8 mouse cellular contexts compared by ENCODE assay signal in the genomic region with DNA sequence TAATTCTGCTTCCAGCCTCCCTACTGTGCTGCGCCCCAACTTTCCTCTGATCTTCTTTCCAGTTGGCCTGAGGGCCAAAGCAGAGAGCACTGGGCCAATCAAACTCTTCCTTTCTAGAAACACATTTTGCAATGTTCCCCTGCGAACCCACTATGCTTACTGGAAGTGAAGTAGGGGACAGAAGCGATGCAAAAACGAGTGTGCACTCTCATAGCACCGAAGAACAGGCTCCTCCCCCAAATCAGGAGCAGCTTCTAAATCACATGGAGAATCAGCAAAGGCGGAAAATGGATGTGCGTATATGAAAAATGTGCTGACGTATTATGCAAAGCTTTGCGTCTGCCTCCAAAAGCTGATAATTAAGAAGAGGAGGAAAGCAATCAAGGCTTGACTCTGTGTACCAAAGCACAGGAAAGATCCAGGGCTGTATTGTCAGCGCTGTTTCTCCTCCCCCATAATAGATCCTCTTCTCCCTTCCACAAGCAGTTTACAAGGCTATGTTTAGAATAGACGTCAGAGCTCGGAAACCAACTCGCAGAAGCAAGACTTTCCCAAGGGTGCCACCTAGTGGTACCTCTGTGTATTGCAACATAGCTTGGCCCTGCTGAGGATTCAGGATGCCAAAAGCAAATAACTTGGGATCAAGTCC. TPM values are rescaled to one million over a fixed set of nuclear protein-coding genes. Genes with fewer than 3 reads are reported as not detected.
DNase-seq lines count a peak whose midpoint lies in the region; ATAC-seq and TF ChIP-seq lines count a peak whose summit lies in the region.

No protein-coding gene starts in this region.

- no peak overlapping the region for H3ac ChIP-seq in C2C12 (ENCODE audit: control insufficient read depth, insufficient read length, low read depth)

- H3K27me3 ChIP-seq in C2C12 (ENCODE audit: control insufficient read depth, insufficient read depth, insufficient read length) = peaks cover 7% of the 10 kb centered on the region
- no peaks in the 10 kb centered on the region; the same call in 1 of the 2 replicates for H3K27me3 ChIP-seq in erythroblast, embryonic 14.5 days (ENCODE audit: control insufficient read depth)
- H3K27me3 ChIP-seq in heart, embryonic 12.5 days (replicated peaks) = peaks cover 12% of the 10 kb centered on the region
- peaks cover 8% of the 10 kb centered on the region; the same call in 1 of the 2 replicates for H3K27me3 ChIP-seq in kidney, embryonic 16.5 days (ENCODE audit: insufficient read depth, low read length)

- peaks cover 13% of the 10 kb centered on the region for H3K4me1 ChIP-seq in erythroblast, embryonic 14.5 days (ENCODE audit: control insufficient read depth)
- no peaks in the 10 kb centered on the region for H3K4me1 ChIP-seq in heart, embryonic 12.5 days (replicated peaks)
- H3K4me1 ChIP-seq in kidney, embryonic 16.5 days (ENCODE audit: insufficient read depth, low read length) = 0 out of 2 replicates have a peak, but pooled peaks cover 3% of the 10 kb centered on the region

- H3K4me2 ChIP-seq in heart, embryonic 12.5 days = peak overlapping the region; percentile 56
- peak overlapping the region; percentile 50 for H3K4me2 ChIP-seq in kidney, embryonic 16.5 days (replicated peaks; ENCODE audit: low read depth, low read length)

- peak overlapping the region; percentile 18; the same call in 1 of the 2 replicates for H3K9ac ChIP-seq in heart, embryonic 12.5 days
- peak overlapping the region; percentile 39; the same call in 1 of the 2 replicates for H3K9ac ChIP-seq in kidney, embryonic 16.5 days (replicated peaks; ENCODE audit: low read length)

- 0 out of 2 replicates have a peak overlapping the region, but pooled peaks have one; percentile 11 for H3K27ac ChIP-seq in heart, embryonic 12.5 days (ENCODE audit: poor library complexity, severe bottlenecking)
- no peak overlapping the region for H3K27ac ChIP-seq in kidney, embryonic 16.5 days (ENCODE audit: low read length)

- no peaks in the 10 kb centered on the region for H3K79me2 ChIP-seq in C2C12 (ENCODE audit: control insufficient read depth, insufficient read depth)

- no peaks in the 10 kb centered on the region for H3K79me3 ChIP-seq in C2C12 (ENCODE audit: low read depth)

- peak; percentile 23 for TF ChIP-seq CTCF in C2C12 (IDR thresholded peaks at IDR 0.05; ENCODE audit: control insufficient read depth, insufficient read depth, insufficient read length)

- WGBS in heart, embryonic 12.5 days = 39% methylated on average over 13 of the region's 13 CpGs
- 40% methylated on average over 13 of the region's 13 CpGs for WGBS in kidney, embryonic 16.5 days

- peak; percentile 46 for DNase-seq in brain, embryonic 18.5 days (ENCODE audit: low read depth, low spot score)
- DNase-seq in liver = peak; percentile 71
- peak; percentile 39 to 42 for DNase-seq in spleen, postnatal 36 days (ENCODE audit: low spot score in 2 of 2)

- peak overlapping the region; percentile 16 for H3K4me3 ChIP-seq in C2C12 (ENCODE audit: insufficient read depth, poor library complexity, severe bottlenecking)
- H3K4me3 ChIP-seq in erythroblast, embryonic 14.5 days (replicated peaks) = peak overlapping the region; percentile 15
- peak overlapping the region; percentile 31 for H3K4me3 ChIP-seq in heart, embryonic 12.5 days
- H3K4me3 ChIP-seq in kidney, embryonic 16.5 days (ENCODE audit: low read length) = peak overlapping the region; percentile 42

- no peaks in the 10 kb centered on the region for H3K9me3 ChIP-seq in erythroblast, embryonic 14.5 days (ENCODE audit: control insufficient read depth, low read length)
- H3K9me3 ChIP-seq in heart, embryonic 12.5 days (replicated peaks) = no peaks in the 10 kb centered on the region
- H3K9me3 ChIP-seq in kidney, embryonic 16.5 days (ENCODE audit: low read length) = no peaks in the 10 kb centered on the region

- no peaks in the 10 kb centered on the region for H3K36me3 ChIP-seq in C2C12 (ENCODE audit: control insufficient read depth, insufficient read depth)
- no peaks in the 10 kb centered on the region for H3K36me3 ChIP-seq in erythroblast, embryonic 14.5 days (ENCODE audit: control insufficient read depth)
- H3K36me3 ChIP-seq in heart, embryonic 12.5 days = no peaks in the 10 kb centered on the region
- no peaks in the 10 kb centered on the region for H3K36me3 ChIP-seq in kidney, embryonic 16.5 days (ENCODE audit: insufficient read depth, low read length)

- no peak for ATAC-seq in heart, embryonic 12.5 days (ENCODE audit: insufficient number of reproducible peaks, low FRiP score)
- peak; percentile 78; the same call in 1 of the 2 replicates for ATAC-seq in kidney, embryonic 16.5 days (ENCODE audit: low FRiP score, low TSS enrichment)
- ATAC-seq in monocyte, adult 5-6 weeks (replicated peaks; ENCODE audit: insufficient number of reproducible peaks, low FRiP score, low TSS enrichment, poor library complexity, severe bottlenecking) = peak; percentile 87

TF ChIP-seq in C2C12, 6 proteins besides CTCF, POLR2A, EP300 and RAD21:
- TF ChIP-seq USF1 (IDR thresholded peaks at IDR 0.05; ENCODE audit: low read depth) (no peak), MYOD1 (IDR thresholded peaks at IDR 0.05; ENCODE audit: control insufficient read depth, insufficient read length, low read depth) (no peak), CEBPB (IDR thresholded peaks at IDR 0.05; ENCODE audit: low read depth) (peak; percentile 56), MAX (IDR thresholded peaks at IDR 0.05) (no peak), MYOG (IDR thresholded peaks at IDR 0.05; ENCODE audit: control insufficient read depth, extremely low read depth, insufficient read length) (no peak), FOSL1 (IDR thresholded peaks at IDR 0.05; ENCODE audit: insufficient read depth, low read length, poor library complexity, severe bottlenecking) (no peak)

RNA-seq across cellular contexts. Expression of a gene that starts 57.5 kb away (rescaled TPM):
- polyA plus RNA-seq in C2C12 (2012; fragmentation: generic; extraction: Trizol) = 20.4 TPM
- 1.7 and 2.0 TPM in 2 replicates for polyA plus RNA-seq in erythroblast, embryonic 14.5 days (2012)
- polyA plus RNA-seq in heart, embryonic 12.5 days (2016; fragmentation: Nextera tagmentation; extraction: Ambion mirVana) = 162 and 167 TPM in 2 replicates
- polyA plus RNA-seq in kidney, embryonic 16.5 days (2015; fragmentation: Nextera tagmentation; extraction: Ambion mirVana) = 67.3 and 69.1 TPM in 2 replicates
- 21.0 to 28.3 TPM (median 22.1 TPM) in 3 replicates for total RNA-seq in monocyte, adult 5-6 weeks (2017)
